Mouse (Mus musculus) olfactory bulb, adult 2 months (tissue): Measurements from ENCODE around the gene Supv3l1. TPM values are rescaled to one million over a fixed set of nuclear protein-coding genes. Genes with fewer than 3 reads are reported as not detected.
"Not testable (repeated sequence)": the region's sequence is repeated elsewhere in the genome, so short reads cannot be mapped to it uniquely, and the experiment has no call there.

Experiments
- H3K27ac ChIP-seq: fragments of 200-500 bp; 2 replicates; pipeline ENCODE4 v1.5.1; 2012; ENCODE audit warnings: low read depth, low read length; ENCODE audit not compliant: insufficient read depth
- H3K4me1 ChIP-seq: fragments of 200-500 bp; 2 replicates; pipeline ENCODE4 v1.6.1; 2012; ENCODE audit warnings: low read length; ENCODE audit not compliant: control insufficient read depth, insufficient read depth
- H3K4me3 ChIP-seq: fragments of 200-500 bp; 2 replicates; pipeline ENCODE4 v1.5.1; 2012; ENCODE audit warnings: mild to moderate bottlenecking, low read depth, low read length, moderate library complexity; ENCODE audit not compliant: insufficient read depth
- CTCF ChIP-seq: fragments of 200-500 bp; IDR thresholded peaks from 2 replicates; pipeline ENCODE4 v1.5.1; 2012; ENCODE audit warnings: low read depth, mild to moderate bottlenecking, low read length, moderate library complexity; ENCODE audit not compliant: insufficient read depth
- POLR2A ChIP-seq: fragments of 200-500 bp; IDR thresholded peaks from 2 replicates; pipeline ENCODE4 v1.6.1; 2012; ENCODE audit warnings: mild to moderate bottlenecking, low read depth, low read length, moderate library complexity; ENCODE audit not compliant: insufficient read depth
- WGBS: fragments of 180-500 bp; shearing (Covaris S2); methylation state at CpG from one replicate; pipeline ENCODE4 v1.1.7; 2018; 5-methylcytosine and 5-hydroxymethylcytosine counted together
- polyA plus RNA-seq: library from polyadenylated mRNA; stranded (reverse); fragments of >200 nt; gene quantifications from 2 replicates; pipeline ENCODE4 v1.2.4, GENCODE M21; 2012; ENCODE audit warnings: low replicate concordance; ENCODE audit not compliant: missing spikeins, insufficient read depth, insufficient read length

Supv3l1 gene
- polyA plus RNA-seq, 1 experiment, result not detected

GRCm38 (mm10) chr10:62471105-62471504, 21.6 kb upstream of the Supv3l1 start:
- 55% methylated on average over 5 of the region's 5 CpGs for WGBS
- Histone ChIP-seq H3K27ac (no peak overlapping the region), H3K4me3 (no peak overlapping the region), H3K4me1 (no peaks in the 10 kb centered on the region)
- TF ChIP-seq CTCF, result no peak
- no peak for TF ChIP-seq POLR2A

GRCm38 (mm10) chr10:62469736-62470135, 20.2 kb upstream of the Supv3l1 start:
- 89% methylated on average over 4 of the region's 4 CpGs for WGBS
- no peak for TF ChIP-seq CTCF
- TF ChIP-seq POLR2A, result no peak
- no peak overlapping the region for H3K27ac ChIP-seq

GRCm38 (mm10) chr10:62461321-62461720, 11.8 kb upstream of the Supv3l1 start:
- no peak overlapping the region for H3K27ac ChIP-seq
- no peaks in the 10 kb centered on the region for H3K4me1 ChIP-seq
- no peak overlapping the region for H3K4me3 ChIP-seq
- TF ChIP-seq CTCF (no peak), POLR2A (no peak)

More at GRCm38 (mm10) chr10:62469736-62470135, 20.2 kb upstream of the Supv3l1 start:
- Histone ChIP-seq H3K4me1 (no peaks in the 10 kb centered on the region), H3K4me3 (no peak overlapping the region)

- WGBS, result 72% methylated on average over 11 of the region's 11 CpGs
- H3K4me3 ChIP-seq, H3K4me1 ChIP-seq, H3K27ac ChIP-seq: not testable (repeated sequence)
Measured at GRCm38 (mm10) chr10:62452001-62452400, 2.5 kb upstream of the Supv3l1 start.

GRCm38 (mm10) chr10:62450280-62450640, 722 bp upstream of the Supv3l1 start:
- 33% methylated on average over 18 of the region's 18 CpGs for WGBS
- peak overlapping the region; percentile 99 for H3K27ac ChIP-seq
- H3K4me1 ChIP-seq, result peaks cover 8% of the 10 kb centered on the region; the same call in 1 of the 2 replicates
- H3K4me3 ChIP-seq, result peak overlapping the region; percentile 87
- no peak for TF ChIP-seq CTCF

- H3K27ac ChIP-seq, result no peak overlapping the region
- H3K4me3 ChIP-seq, result no peak overlapping the region
- WGBS, result 94% methylated on average over 5 of the region's 5 CpGs
- no peaks in the 10 kb centered on the region for H3K4me1 ChIP-seq
- TF ChIP-seq CTCF (no peak), POLR2A (no peak)
Measured at GRCm38 (mm10) chr10:62430427-62430826, 19.1 kb downstream of the Supv3l1 start.

GRCm38 (mm10) chr10:62425081-62425871, 24.3 kb downstream of the Supv3l1 start:
- 60% methylated on average over 9 of the region's 9 CpGs for WGBS

GRCm38 (mm10) chr10:62422255-62422654, 27.3 kb downstream of the Supv3l1 start, which contains the start of gene Hkdc1:
Gene Hkdc1 (minus strand): TSS chr10:62422491.
- H3K4me3 ChIP-seq, result no peak within 1 kb of the TSS
- TF ChIP-seq CTCF (no peak), POLR2A (no peak)
- 46% methylated on average over 15 of the region's 15 CpGs for WGBS

More at GRCm38 (mm10) chr10:62425081-62425871, 24.3 kb downstream of the Supv3l1 start:
- H3K4me3 ChIP-seq, result no peak overlapping the region
- H3K4me1 ChIP-seq, result no peaks in the 10 kb centered on the region
- TF ChIP-seq POLR2A (no peak), CTCF (no peak)
- H3K27ac ChIP-seq, result no peak overlapping the region

GRCm38 (mm10) chr10:62421127-62421526, 28.4 kb downstream of the Supv3l1 start:
- H3K4me3 ChIP-seq, result no peak overlapping the region
- no peak overlapping the region for H3K27ac ChIP-seq
- TF ChIP-seq CTCF (no peak), POLR2A (no peak)
- peaks cover 8% of the 10 kb centered on the region; the same call in 1 of the 2 replicates for H3K4me1 ChIP-seq
- 82% methylated on average over 3 of the region's 3 CpGs for WGBS

More at GRCm38 (mm10) chr10:62422255-62422654, 27.3 kb downstream of the Supv3l1 start, which contains the start of gene Hkdc1:
- H3K27ac ChIP-seq, result no peak within 1 kb of the TSS
- H3K4me1 ChIP-seq, result peaks cover 8% of the 10 kb centered on the region; the same call in 1 of the 2 replicates
